Mouse (Mus musculus) bone marrow, adult 2 months (tissue): Measurements from ENCODE around the gene Gm4070.
"Not testable (repeated sequence)": the region's sequence is repeated elsewhere in the genome, so short reads cannot be mapped to it uniquely, and the experiment has no call there.

Source experiments
- CTCF ChIP-seq: fragments of 200-500 bp; IDR thresholded peaks from 2 replicates; pipeline ENCODE4 v1.5.1; 2011; ENCODE audit warnings: low read length, control low read depth; ENCODE audit not compliant: control insufficient read depth, insufficient read depth
- POLR2A ChIP-seq: fragments of 200-500 bp; IDR thresholded peaks from 2 replicates; pipeline ENCODE4 v1.6.1; 2011; ENCODE audit warnings: low read depth, mild to moderate bottlenecking, control low read depth, low read length, borderline replicate concordance; ENCODE audit not compliant: control insufficient read depth

DNA sequence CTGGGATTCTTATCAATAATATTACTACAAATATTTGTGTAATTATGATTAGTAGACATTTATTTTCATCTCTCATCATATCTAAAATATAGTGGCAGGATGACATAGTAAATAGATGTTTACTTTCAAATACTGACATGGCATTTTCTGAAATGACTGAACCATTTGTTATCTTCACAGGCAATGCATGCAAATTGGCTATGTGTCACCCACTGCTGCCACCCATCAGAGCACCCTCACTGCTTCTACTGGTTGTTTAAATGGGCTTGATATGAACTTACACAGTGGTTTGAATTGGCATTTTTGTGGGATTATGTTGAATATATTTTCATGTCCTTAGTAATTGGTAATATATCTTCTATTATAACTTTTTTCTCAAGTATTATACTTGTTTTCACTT is 773 bp upstream of the Gm4070 start:
- not testable (repeated sequence) for TF ChIP-seq POLR2A, CTCF
